Mouse (Mus musculus): ENCODE measurements at regions not wholly inside any gene's neighbourhood (a gene's known extent, or its start where the extent isn't known, plus 50 kb on each side); places are given as distances from the start of the nearest gene placed in this dataset.

DNA sequence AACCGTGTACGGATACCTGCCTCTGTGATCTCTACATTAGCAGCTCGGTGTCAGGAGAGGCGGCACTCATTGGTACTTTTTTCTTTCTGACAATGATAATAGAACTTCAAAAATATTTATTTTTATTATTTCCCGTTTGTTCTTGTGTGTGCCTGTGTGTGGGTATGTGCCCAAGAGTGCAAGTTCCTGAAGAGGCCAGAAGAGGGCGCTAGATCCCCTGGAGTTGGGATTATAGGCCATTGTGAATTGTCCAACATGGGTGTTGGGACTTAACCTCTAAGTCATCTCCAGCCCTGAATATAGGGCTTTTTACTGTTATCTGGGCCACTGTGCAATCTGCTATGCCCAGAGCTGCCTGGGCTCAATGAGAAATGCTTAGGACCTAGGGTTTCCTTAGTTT lies 99.6 kb upstream of the Zc3h12a start:
- no peak overlapping the region for H3K4me2 ChIP-seq
- peaks cover 50% of the 10 kb centered on the region for H3K27me3 ChIP-seq (replicated peaks)
- no peaks in the 10 kb centered on the region for H3K4me1 ChIP-seq
- no peak overlapping the region for H3K9ac ChIP-seq
- no peak for ATAC-seq (ENCODE audit: extremely low read depth, insufficient number of reproducible peaks, low FRiP score, low TSS enrichment)
- H3K4me3 ChIP-seq: no peak overlapping the region
- H3K36me3 ChIP-seq: no peaks in the 10 kb centered on the region
- H3K27ac ChIP-seq (replicated peaks): no peak overlapping the region
- WGBS: 83% methylated on average over 6 of the region's 6 CpGs
- peaks cover 3% of the 10 kb centered on the region; the same call in 1 of the 2 replicates for H3K9me3 ChIP-seq

DNA sequence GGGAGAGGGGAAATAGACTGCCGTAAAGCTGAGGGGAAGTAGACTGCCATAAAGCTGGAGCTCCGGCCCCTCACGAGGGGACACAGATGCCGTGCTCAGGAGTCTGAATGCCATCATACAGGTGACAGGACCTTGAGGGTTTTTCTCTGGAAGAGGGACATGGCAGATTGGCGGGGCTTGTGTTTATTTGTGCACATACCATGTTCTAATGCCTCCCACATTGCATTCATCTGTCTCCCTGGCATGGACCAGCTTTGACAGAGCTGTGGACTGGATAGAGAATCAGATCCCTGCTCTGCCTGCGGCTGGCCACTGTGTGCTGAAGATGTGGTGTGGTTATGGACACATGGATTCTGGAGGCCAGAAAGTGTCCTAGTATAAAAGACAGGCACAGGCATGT lies 95.3 kb upstream of the Zc3h12a start:
- H3K4me1 ChIP-seq: no peaks in the 10 kb centered on the region
- 63% methylated on average over 6 of the region's 6 CpGs for WGBS
- no peak overlapping the region for H3K27ac ChIP-seq (replicated peaks)
- peaks cover 44% of the 10 kb centered on the region for H3K27me3 ChIP-seq (replicated peaks)
- ATAC-seq (ENCODE audit: extremely low read depth, insufficient number of reproducible peaks, low FRiP score, low TSS enrichment): no peak
- H3K9ac ChIP-seq: no peak overlapping the region
- no peak overlapping the region for H3K4me3 ChIP-seq
- H3K9me3 ChIP-seq: peaks cover 3% of the 10 kb centered on the region; the same call in 1 of the 2 replicates
- H3K36me3 ChIP-seq: no peaks in the 10 kb centered on the region
- no peak overlapping the region for H3K4me2 ChIP-seq

DNA sequence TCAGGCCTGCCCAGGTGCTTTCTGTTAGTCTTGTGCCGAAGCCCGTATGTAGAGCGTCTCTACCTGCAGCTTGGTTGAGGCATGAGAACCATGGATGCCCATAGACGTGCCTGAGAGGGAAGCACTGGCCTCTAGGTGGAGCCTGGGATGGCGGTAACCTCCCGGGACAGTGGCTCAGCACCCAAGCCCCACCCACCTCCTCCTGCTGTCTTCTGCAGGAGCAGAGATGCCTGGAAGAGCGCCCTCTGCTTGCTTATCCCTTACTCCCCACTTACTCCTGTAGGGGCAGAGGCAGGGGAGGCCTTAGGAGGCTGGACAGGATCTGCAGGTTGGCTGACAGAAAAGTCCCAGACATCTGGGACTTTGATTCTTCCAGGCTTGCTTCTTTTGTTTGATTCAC lies 92.7 kb upstream of the Zc3h12a start:
- H3K9ac ChIP-seq: no peak overlapping the region
- no peak for ATAC-seq (ENCODE audit: extremely low read depth, insufficient number of reproducible peaks, low FRiP score, low TSS enrichment)
- 21% methylated on average over 7 of the region's 7 CpGs for WGBS
- H3K4me1 ChIP-seq: no peaks in the 10 kb centered on the region
- H3K9me3 ChIP-seq: 0 out of 2 replicates have a peak, but pooled peaks cover 2% of the 10 kb centered on the region
- no peak overlapping the region for H3K27ac ChIP-seq (replicated peaks)
- H3K4me3 ChIP-seq: no peak overlapping the region
- H3K36me3 ChIP-seq: no peaks in the 10 kb centered on the region
- no peak overlapping the region for H3K4me2 ChIP-seq
- peaks cover 46% of the 10 kb centered on the region for H3K27me3 ChIP-seq (replicated peaks)

DNA sequence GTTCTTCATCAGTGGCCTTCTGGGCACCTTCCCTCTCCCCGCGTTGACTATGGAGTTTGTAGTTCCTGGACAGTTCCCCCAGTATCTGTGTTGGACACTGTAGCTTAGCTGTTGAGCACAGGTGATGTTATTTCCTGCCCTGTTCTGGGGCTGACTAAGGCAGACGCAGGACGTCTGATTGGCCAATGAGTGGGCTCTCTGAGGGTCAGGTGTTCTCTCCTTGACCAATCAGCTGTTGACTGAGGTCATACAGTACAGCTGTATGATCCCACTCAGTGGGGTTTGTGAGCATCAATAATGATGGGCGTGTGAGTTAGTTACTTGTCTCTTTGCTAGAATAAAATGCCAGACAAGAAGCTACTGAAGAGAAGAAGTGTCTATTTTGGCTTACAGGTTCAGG lies 91.6 kb upstream of the Zc3h12a start:
- ATAC-seq (ENCODE audit: extremely low read depth, insufficient number of reproducible peaks, low FRiP score, low TSS enrichment): no peak
- H3K4me1 ChIP-seq: no peaks in the 10 kb centered on the region
- no peaks in the 10 kb centered on the region for H3K36me3 ChIP-seq
- H3K4me3 ChIP-seq: no peak overlapping the region
- 0 out of 2 replicates have a peak, but pooled peaks cover 2% of the 10 kb centered on the region for H3K9me3 ChIP-seq
- WGBS: 78% methylated on average over 5 of the region's 5 CpGs
- H3K27me3 ChIP-seq (replicated peaks): peaks cover 45% of the 10 kb centered on the region
- H3K9ac ChIP-seq: no peak overlapping the region
- H3K27ac ChIP-seq (replicated peaks): no peak overlapping the region
- H3K4me2 ChIP-seq: no peak overlapping the region

DNA sequence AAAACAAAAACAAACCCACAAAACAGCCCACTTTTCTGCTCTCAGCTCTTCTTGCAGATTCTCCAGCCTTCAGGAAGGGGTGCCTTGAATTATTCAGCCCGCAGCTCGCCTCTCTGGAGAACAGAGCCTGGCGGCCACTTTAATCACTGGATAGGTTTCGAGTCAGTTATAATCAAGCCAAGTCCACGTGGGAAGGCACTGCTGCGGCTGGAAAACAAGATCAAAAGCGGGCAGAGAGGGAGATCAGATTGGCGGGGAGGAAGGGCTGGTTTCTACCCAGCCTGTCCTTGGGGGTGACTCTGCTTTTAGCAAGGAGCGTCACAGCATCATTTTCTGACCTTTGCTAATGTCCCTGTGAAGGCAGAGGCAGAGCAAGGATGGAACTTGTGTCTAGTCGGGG lies 86.7 kb upstream of the Zc3h12a start:
- peaks cover 40% of the 10 kb centered on the region for H3K27me3 ChIP-seq (replicated peaks)
- H3K27ac ChIP-seq (replicated peaks): no peak overlapping the region
- ATAC-seq (ENCODE audit: extremely low read depth, insufficient number of reproducible peaks, low FRiP score, low TSS enrichment): no peak
- WGBS: 55% methylated on average over 10 of the region's 10 CpGs
- no peak overlapping the region for H3K4me2 ChIP-seq
- no peak overlapping the region for H3K4me3 ChIP-seq
- no peaks in the 10 kb centered on the region for H3K36me3 ChIP-seq
- H3K4me1 ChIP-seq: no peaks in the 10 kb centered on the region
- no peak overlapping the region for H3K9ac ChIP-seq
- 0 out of 2 replicates have a peak, but pooled peaks cover 2% of the 10 kb centered on the region for H3K9me3 ChIP-seq

DNA sequence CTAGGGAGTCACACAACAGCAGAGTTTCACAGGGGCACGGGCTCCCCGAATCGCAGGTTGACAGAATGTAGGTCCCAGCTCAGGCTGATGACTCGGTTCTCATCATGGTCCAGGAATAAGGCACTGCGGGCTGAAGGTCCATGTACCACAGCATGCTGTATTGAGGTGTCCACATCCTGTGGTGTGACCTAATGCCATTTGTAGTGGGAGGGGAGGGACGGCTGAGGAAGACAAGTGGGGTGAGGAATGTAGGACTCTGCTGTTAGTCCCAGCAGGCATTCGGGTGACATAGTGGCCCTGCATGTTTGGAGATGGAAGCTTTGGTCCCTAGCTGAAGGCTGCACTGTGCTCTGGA lies 84.5 kb upstream of the Zc3h12a start:
- Histone ChIP-seq H3K36me3 (no peaks in the 10 kb centered on the region), H3K27ac (replicated peaks) (no peak overlapping the region), H3K4me2 (no peak overlapping the region), H3K4me3 (no peak overlapping the region), H3K9me3 (0 out of 2 replicates have a peak, but pooled peaks cover 2% of the 10 kb centered on the region), H3K27me3 (replicated peaks) (peaks cover 29% of the 10 kb centered on the region), H3K4me1 (no peaks in the 10 kb centered on the region), H3K9ac (no peak overlapping the region)
- 12% methylated on average over 7 of the region's 7 CpGs for WGBS
- no peak for ATAC-seq (ENCODE audit: extremely low read depth, insufficient number of reproducible peaks, low FRiP score, low TSS enrichment)

DNA sequence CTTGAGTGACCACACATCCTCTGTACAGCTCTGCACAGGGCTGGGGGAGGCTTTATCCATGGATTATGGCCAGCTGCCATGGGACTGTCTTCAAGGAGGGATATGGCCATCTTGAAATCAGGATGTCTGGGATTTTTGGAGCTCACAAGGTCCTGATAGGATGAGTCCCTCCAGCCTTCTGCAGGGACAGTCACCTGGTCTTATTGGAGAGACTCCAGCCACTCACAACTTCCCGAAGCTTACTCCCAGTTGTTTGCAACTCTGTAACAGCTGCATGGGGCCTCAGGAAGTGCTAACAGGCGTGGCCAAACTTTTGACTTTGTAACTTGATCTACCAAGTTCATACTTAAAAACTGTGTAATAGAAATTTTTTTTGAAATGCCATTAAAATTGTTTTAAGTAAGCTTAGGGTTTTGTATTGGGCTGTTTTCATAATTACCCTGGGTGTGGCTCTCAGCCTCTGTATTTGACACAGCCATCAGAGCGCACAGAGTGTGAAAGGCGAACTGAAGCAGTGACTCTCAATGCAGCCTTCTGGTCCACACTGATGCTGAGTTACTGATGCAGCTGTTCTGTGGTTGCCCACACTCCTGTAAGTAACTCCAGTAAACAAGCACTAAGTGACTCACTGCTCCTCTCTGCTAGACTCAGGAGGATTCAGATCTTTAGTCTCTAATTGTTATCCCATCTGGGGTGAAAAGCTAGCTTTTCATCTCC lies 84.0 kb upstream of the Zc3h12a start:
- H3K27me3 ChIP-seq (replicated peaks): peaks cover 27% of the 10 kb centered on the region
- H3K9ac ChIP-seq: no peak overlapping the region
- H3K36me3 ChIP-seq: no peaks in the 10 kb centered on the region
- H3K4me1 ChIP-seq: no peaks in the 10 kb centered on the region
- H3K4me3 ChIP-seq: no peak overlapping the region
- 0 out of 2 replicates have a peak, but pooled peaks cover 2% of the 10 kb centered on the region for H3K9me3 ChIP-seq
- H3K4me2 ChIP-seq: no peak overlapping the region
- ATAC-seq (ENCODE audit: extremely low read depth, insufficient number of reproducible peaks, low FRiP score, low TSS enrichment): no peak
- 32% methylated on average over 4 of the region's 4 CpGs for WGBS
- H3K27ac ChIP-seq (replicated peaks): no peak overlapping the region

DNA sequence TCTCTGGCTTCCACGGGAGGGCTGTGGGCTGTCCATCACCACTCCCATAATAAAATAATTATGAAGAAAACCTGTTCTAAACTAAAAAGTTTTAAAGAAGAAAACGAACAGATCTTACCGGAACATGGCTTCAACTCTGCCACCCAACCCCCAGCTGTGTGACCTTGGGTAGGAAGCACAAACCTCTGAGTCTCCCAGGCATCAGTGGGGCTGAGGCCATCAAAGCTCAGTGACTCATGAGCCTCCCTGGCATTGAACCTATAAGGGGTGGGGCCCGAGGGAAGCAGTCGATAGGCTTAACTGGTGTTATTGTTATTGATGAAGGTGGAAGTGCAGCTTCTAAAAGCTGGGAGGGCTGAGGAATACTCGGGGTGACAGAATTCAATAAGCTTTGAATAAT lies 83.1 kb upstream of the Zc3h12a start:
- no peak overlapping the region for H3K4me2 ChIP-seq
- no peaks in the 10 kb centered on the region for H3K9me3 ChIP-seq
- H3K36me3 ChIP-seq: no peaks in the 10 kb centered on the region
- H3K9ac ChIP-seq: no peak overlapping the region
- no peak for ATAC-seq (ENCODE audit: extremely low read depth, insufficient number of reproducible peaks, low FRiP score, low TSS enrichment)
- no peaks in the 10 kb centered on the region for H3K4me1 ChIP-seq
- WGBS: 73% methylated on average over 6 of the region's 6 CpGs
- peaks cover 27% of the 10 kb centered on the region for H3K27me3 ChIP-seq (replicated peaks)
- no peak overlapping the region for H3K4me3 ChIP-seq
- no peak overlapping the region for H3K27ac ChIP-seq (replicated peaks)

DNA sequence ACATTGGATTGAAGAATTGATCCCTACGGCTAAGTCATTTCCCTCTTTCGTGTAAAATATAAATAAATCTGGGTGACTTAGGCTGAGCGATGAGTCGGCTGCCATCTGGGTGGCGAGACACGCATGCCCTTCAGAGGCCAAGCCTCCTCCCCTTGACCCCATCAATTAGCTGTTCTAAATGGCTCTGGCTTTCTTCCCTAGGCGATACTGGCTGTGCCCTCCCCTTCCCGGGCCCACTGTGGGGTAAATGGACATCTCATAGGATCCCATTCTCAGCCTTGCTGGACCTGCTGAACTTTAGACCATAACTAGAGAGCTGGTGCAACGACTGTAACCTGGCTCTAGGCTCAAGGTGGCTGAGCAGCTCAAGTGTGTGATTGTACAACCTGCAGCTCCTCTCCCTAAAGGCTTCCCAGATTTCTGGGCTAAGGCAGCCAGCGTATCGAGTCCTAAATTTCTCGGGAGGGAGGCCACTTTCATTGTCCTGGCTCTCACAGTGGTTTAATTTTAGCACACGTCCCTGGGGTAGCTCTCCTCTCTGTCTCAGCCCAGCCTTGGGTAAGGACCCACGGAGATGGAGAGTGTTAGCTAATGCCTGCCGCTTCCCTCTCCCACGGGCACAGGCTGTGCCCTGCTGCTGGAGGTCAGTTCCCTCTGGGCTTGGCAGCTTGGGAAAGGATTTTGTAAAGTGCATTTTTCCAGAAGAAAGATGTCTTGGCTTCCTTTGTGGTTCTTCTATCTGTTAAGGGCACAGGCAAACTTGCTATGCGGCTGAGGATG lies 80.7 kb upstream of the Zc3h12a start:
- WGBS: 58% methylated on average over 17 of the region's 17 CpGs
- no peaks in the 10 kb centered on the region for H3K4me1 ChIP-seq
- no peak overlapping the region for H3K4me2 ChIP-seq

DNA sequence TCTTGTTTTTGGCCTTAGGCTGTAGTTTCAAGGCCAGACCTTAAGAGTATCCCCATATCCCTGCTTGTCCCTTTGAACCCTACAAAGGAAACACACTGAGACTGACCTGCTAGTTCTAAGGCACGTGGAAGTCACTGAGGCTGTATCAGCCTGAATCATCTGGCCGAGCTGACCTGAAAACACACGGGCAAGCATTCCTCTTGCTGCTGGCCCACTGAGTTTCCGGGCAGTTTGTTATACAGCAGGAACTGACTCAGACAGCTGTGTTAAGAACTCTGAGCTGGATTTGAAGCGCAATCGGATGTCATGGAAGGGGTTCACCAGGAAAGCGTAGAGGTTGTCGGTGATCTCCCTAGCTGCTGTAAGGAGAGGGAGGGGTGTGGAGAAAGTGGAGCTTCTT lies 75.9 kb upstream of the Zc3h12a start:
- Histone ChIP-seq H3K9me3 (no peaks in the 10 kb centered on the region), H3K27me3 (replicated peaks) (peaks cover 29% of the 10 kb centered on the region), H3K4me1 (no peaks in the 10 kb centered on the region), H3K27ac (replicated peaks) (no peak overlapping the region), H3K9ac (no peak overlapping the region), H3K36me3 (no peaks in the 10 kb centered on the region), H3K4me2 (no peak overlapping the region), H3K4me3 (no peak overlapping the region)
- no peak for ATAC-seq (ENCODE audit: extremely low read depth, insufficient number of reproducible peaks, low FRiP score, low TSS enrichment)
- 76% methylated on average over 8 of the region's 8 CpGs for WGBS

More for the DNA sequence above, 80.7 kb upstream of the Zc3h12a start:
- no peak for ATAC-seq (ENCODE audit: extremely low read depth, insufficient number of reproducible peaks, low FRiP score, low TSS enrichment)
- Histone ChIP-seq H3K27me3 (replicated peaks) (peaks cover 20% of the 10 kb centered on the region), H3K9me3 (no peaks in the 10 kb centered on the region), H3K9ac (no peak overlapping the region), H3K36me3 (no peaks in the 10 kb centered on the region), H3K27ac (replicated peaks) (no peak overlapping the region), H3K4me3 (no peak overlapping the region)

DNA sequence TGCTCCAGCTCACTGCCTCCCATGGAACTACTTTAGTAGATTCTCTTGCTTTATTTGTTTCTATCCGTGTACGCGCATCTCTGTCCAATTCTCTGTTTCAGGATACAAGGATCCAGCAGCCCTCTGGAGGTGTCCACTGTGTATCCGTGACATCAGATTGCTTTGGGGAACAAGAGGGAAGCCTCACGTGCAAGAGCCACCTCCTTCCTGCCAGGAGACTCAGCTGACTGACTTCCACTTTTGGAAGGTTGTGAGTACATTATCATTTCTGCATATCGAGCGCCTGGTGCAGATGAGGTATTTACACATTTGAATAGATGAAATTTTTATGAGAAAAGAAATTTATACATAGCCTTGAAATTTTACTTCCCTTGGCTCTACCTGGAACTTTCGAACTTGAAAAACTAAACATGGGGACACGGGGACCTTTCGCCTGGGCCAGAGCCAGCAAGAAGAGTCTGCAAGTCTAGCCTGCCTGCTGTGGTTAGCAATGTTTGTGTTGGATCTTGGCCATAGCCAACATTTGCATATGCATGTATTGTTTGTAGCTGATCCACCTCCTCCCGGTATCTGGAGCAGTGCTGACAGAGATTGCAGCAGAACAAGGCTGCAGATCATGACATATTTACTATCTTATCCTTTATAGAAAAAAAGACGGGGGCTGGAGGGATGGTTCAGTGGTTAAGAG lies 74.1 kb upstream of the Zc3h12a start:
- 66% methylated on average over 12 of the region's 12 CpGs for WGBS
- ATAC-seq (ENCODE audit: extremely low read depth, insufficient number of reproducible peaks, low FRiP score, low TSS enrichment): no peak
- Histone ChIP-seq H3K9me3 (no peaks in the 10 kb centered on the region), H3K27ac (replicated peaks) (no peak overlapping the region), H3K4me2 (no peak overlapping the region), H3K4me1 (no peaks in the 10 kb centered on the region), H3K27me3 (replicated peaks) (peaks cover 44% of the 10 kb centered on the region), H3K36me3 (no peaks in the 10 kb centered on the region), H3K9ac (no peak overlapping the region), H3K4me3 (no peak overlapping the region)
